Mouse (Mus musculus): ENCODE results near the gene Igsf21. TPM values are rescaled to one million over a fixed set of nuclear protein-coding genes. Genes with fewer than 3 reads are reported as not detected.

The Igsf21 gene
- total RNA-seq, 2 experiments from 2014 or later = 35.3 to 38.7 TPM

- DNase-seq = no peak
Measured at GRCm38 (mm10) chr4:140043953-140044352, 202.6 kb downstream of the Igsf21 start.

- DNase-seq = no peak
Measured at GRCm38 (mm10) chr4:140038586-140039411, 207.8 kb downstream of the Igsf21 start.

- DNase-seq = no peak
Measured at GRCm38 (mm10) chr4:140037784-140038387, 208.7 kb downstream of the Igsf21 start.

GRCm38 (mm10) chr4:140035232-140035631, 211.4 kb downstream of the Igsf21 start:
- DNase-seq = no peak

- DNase-seq = no peak
Measured at GRCm38 (mm10) chr4:140033394-140033793, 213.2 kb downstream of the Igsf21 start.

- no peak for DNase-seq
Measured at GRCm38 (mm10) chr4:140030415-140030814, 216.2 kb downstream of the Igsf21 start.

- DNase-seq = no peak
Measured at GRCm38 (mm10) chr4:140030040-140030386, 216.6 kb downstream of the Igsf21 start.

- DNase-seq = no peak
Measured at GRCm38 (mm10) chr4:140029324-140030039, 217.1 kb downstream of the Igsf21 start.

GRCm38 (mm10) chr4:140023833-140024232, 222.8 kb downstream of the Igsf21 start:
- DNase-seq = no peak

- DNase-seq = no peak
Measured at GRCm38 (mm10) chr4:140015916-140016315, 230.7 kb downstream of the Igsf21 start.

- no peak for DNase-seq
Measured at GRCm38 (mm10) chr4:140010728-140011470, 235.7 kb downstream of the Igsf21 start.

GRCm38 (mm10) chr4:140004932-140005331, 241.7 kb downstream of the Igsf21 start:
- DNase-seq = no peak

- DNase-seq = peak in 1 of 2 experiments; percentile 36
Measured at GRCm38 (mm10) chr4:140004170-140004569, 242.4 kb downstream of the Igsf21 start.

GRCm38 (mm10) chr4:140002069-140002468, 244.5 kb downstream of the Igsf21 start:
- no peak for DNase-seq

GRCm38 (mm10) chr4:140000911-140001310, 245.7 kb downstream of the Igsf21 start:
- no peak for DNase-seq

- DNase-seq = no peak
Measured at GRCm38 (mm10) chr4:139999033-139999432, 247.6 kb downstream of the Igsf21 start.

- no peak for DNase-seq
Measured at GRCm38 (mm10) chr4:139995659-139996058, 250.9 kb downstream of the Igsf21 start.

GRCm38 (mm10) chr4:139993111-139993755, 253.4 kb downstream of the Igsf21 start:
- DNase-seq = no peak

- no peak for DNase-seq
Measured at GRCm38 (mm10) chr4:139986913-139987312, 259.7 kb downstream of the Igsf21 start.

- no peak for DNase-seq
Measured at GRCm38 (mm10) chr4:139978716-139979115, 267.9 kb downstream of the Igsf21 start.

GRCm38 (mm10) chr4:139977308-139977781, 269.2 kb downstream of the Igsf21 start:
- no peak for DNase-seq
